Mouse (Mus musculus) retina, adult 2 months (tissue): Measurements from ENCODE around the gene Hist2h3b.
"Not testable (repeated sequence)": the region's sequence is repeated elsewhere in the genome, so short reads cannot be mapped to it uniquely, and the experiment has no call there.

Source experiments
- DNase-seq: peaks from one replicate; pipeline ENCODE4 v3.0.0-alpha.2; 2012; ENCODE audit warnings: low read depth, low spot score

Gene Hist2h3b

GRCm38 (mm10) chr3:96268051-96268775 is at the start of gene Hist2h3b:
Gene Hist2h3b, plus strand, starts transcription at chr3:96268654.
- no peak for DNase-seq

GRCm38 (mm10) chr3:96219191-96219641 is 49.2 kb upstream of the Hist2h3b start:
- no peak for DNase-seq

- DNase-seq: no peak
These were observed 48.8 kb upstream of the Hist2h3b start, which contains the start of the genes Bola1 and Hist2h2ab for GRCm38 (mm10) chr3:96219661-96220130. Gene Bola1, minus strand, starts transcription at chr3:96219709. Gene Hist2h2ab, plus strand, starts transcription at chr3:96219865.

GRCm38 (mm10) chr3:96220131-96220764 is 48.2 kb upstream of the Hist2h3b start:
- DNase-seq: not testable (repeated sequence)

DNA sequence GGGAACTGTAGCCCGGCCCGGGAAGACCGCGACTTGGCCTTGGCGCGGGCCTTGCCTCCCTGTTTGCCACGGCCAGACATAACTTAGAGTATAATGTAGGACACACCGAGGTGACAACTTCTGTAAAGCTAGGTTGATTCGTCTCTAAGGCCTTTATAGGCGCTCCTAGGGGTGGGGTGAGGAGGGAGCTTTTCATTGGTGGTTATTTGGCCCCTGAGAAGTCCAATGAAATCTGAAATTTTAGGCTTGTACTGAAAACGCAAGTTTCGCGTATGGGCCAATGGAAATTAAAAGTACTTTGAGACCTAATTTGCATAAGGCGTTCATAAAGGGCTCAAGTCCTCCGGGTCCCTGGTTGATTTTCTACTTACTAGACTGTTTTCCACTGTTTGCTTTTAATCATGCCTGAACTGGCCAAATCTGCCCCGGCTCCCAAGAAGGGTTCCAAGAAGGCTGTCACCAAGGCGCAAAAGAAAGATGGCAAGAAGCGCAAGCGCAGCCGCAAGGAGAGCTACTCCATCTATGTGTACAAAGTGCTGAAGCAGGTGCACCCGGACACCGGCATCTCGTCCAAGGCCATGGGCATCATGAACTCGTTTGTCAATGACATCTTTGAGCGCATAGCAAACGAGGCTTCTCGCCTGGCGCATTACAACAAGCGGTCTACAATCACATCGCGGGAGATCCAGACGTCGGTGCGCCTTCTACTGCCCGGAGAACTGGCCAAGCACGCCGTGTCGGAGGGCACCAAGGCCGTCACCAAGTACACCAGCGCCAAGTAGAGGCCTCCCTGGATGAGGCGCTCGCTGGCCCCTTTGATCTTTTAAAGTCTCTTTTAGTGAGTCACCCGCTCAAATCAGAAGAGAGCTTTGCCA is 47.5 kb upstream of the Hist2h3b start, which contains the start of the genes Hist2h2ac and Hist2h2be:
Gene Hist2h2ac (minus strand): TSS at position 116 of the 875 bp plus-strand sequence.
Gene Hist2h2be (plus strand): TSS at position 355 of the 875 bp plus-strand sequence.
- no peak for DNase-seq

DNA sequence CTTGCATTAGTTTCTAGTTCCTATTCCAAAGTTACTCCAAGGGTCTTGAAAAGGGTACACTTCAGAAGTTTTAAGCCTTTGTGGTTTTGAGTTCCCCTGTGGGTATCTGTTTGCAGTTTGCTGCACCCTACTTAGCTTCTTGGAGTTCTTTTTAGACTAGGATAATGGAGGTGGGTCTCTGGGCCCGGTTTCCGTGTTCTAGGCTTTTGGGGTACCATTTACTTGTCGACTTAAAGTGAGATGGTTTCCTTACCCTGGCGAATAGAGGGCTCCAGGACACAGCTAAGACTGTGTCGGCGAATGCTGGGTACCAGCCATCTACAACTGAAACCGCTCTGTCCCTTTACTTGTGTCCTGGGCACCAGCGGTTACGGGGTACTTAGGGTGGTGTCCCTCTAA is 46.8 kb upstream of the Hist2h3b start:
- DNase-seq: no peak

GRCm38 (mm10) chr3:96222774-96223173 is 45.7 kb upstream of the Hist2h3b start:
- DNase-seq: no peak

GRCm38 (mm10) chr3:96225421-96225820 is 43.0 kb upstream of the Hist2h3b start:
- no peak for DNase-seq

- no peak for DNase-seq
These were observed 41.5 kb upstream of the Hist2h3b start for GRCm38 (mm10) chr3:96226695-96227648.

- DNase-seq: no peak
These were observed 39.6 kb upstream of the Hist2h3b start for GRCm38 (mm10) chr3:96228828-96229227.

DNA sequence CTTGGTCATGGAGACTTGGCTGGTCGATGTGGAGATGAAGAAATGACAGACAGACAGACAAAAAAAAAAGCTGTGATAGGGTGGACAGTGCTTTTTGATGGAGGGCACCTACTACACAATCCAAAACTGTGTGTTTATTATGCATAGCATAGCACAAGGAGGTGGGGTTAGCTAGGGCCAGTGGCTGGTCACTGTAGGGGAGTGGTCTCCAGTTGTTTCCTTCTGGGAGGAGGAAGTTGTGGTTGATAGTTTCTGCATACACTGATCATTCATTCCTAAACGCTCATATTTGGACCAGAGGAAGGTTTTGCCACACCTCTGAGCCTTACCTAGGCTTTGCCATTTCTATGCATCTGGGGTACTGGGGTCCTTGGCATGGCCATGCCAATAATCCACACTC is 38.0 kb upstream of the Hist2h3b start:
- no peak for DNase-seq

DNA sequence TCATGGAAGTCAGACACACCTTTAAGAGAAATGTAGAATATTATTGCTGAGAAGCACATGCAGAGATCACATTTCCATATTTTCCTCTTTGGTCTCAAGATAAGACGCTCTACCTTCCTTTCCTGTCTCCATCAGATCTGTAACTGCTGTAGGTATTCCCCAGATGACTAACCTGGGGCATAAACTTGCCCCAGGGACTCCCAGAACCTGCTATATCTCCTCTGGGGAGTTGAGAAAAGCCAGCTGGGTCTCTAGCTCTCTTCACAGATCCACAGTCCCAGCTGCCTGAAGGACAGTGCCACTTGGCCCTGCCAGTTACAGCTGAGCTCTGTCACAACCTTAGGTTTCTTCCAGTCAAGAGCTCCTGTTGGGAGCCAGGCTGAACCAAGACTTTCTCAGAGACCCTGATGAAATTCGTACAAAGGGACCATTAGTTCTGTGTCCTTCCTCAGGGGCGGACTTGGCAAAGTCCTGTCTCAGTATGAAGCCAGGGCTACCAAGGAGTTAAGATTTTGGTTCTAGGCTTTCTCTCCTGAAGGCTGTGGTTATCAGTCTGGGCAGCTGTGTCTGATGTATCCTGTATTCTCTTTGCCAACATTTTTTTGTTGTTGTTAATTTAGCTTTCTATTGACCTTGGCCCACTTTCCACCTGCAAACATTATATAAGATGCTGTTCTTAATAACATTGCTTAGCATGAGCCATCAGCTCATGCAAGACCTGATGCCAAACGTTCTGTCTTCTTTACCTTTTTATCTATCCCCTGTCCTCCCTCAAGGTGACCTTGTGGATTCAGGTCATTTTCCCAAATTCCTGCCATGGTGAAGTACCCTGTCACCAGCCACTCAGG is 37.3 kb upstream of the Hist2h3b start:
- no peak for DNase-seq

DNA sequence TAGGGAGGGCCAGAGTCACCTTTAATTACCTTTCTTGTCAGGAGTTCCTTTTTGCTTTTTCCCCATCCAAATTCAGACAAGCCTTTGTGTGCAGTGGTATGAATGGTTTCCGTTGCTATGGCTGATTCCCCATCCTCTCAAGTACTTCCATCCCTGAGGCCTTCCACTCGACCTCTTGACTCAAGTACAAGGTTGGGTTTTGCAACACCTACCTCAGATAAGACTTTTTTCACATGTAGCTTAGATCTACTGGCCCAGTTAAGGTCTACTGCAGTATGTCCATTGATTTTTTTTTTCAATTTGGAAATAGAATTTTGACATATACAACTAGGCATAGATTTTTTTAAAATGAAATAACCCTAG is 36.7 kb upstream of the Hist2h3b start:
- no peak for DNase-seq

- DNase-seq: no peak
These were observed 33.5 kb upstream of the Hist2h3b start for GRCm38 (mm10) chr3:96234914-96235313.

DNA sequence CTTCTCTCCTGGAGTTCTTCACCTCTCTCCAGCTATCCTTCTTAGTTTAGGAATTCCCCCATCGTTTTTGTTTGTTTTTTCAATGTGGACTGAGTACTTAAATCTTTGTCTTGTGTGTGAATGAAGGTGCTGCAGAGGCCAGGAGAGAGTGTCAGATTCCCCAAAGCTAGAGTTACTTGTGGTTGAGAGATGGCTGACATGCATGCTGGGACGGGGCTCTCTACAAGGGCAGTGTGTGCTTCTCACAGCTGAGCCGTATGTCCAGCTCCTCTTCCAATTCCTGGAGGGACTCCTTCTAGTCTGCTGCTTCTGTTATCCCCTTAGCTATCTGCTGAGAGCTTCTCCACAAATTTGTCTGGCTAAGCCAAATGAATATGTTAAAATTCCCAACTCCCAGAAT is 32.6 kb upstream of the Hist2h3b start:
- no peak for DNase-seq

- DNase-seq: no peak
These were observed 31.6 kb upstream of the Hist2h3b start for GRCm38 (mm10) chr3:96236834-96237334.

- DNase-seq: no peak
These were observed 31.0 kb upstream of the Hist2h3b start for GRCm38 (mm10) chr3:96237335-96237903.

- DNase-seq: no peak
These were observed 30.4 kb upstream of the Hist2h3b start for GRCm38 (mm10) chr3:96237904-96238511.
